Mouse (Mus musculus) hindbrain, embryonic 15.5 days (tissue): Measurements from ENCODE around the gene Cdh12. TPM values are rescaled to one million over a fixed set of nuclear protein-coding genes. Genes with fewer than 3 reads are reported as not detected.
"Not testable (repeated sequence)": the region's sequence is repeated elsewhere in the genome, so short reads cannot be mapped to it uniquely, and the experiment has no call there.

ENCODE experiments used
- ATAC-seq: fragments of 200-750 bp; cut with Nextera tagmentation; 2 replicates; pipeline ENCODE4 v1.8.0; 2017; ENCODE audit warnings: low read depth, moderate number of reproducible peaks, moderate TSS enrichment; ENCODE audit not compliant: low FRiP score
- H3K27ac ChIP-seq: fragments of 300-500 bp; sonication (generic); replicated peaks from 2 replicates; pipeline ENCODE4 v1.5.1; 2015; ENCODE audit warnings: mild to moderate bottlenecking, inconsistent platforms
- H3K27me3 ChIP-seq: fragments of 300-500 bp; sonication (generic); 2 replicates; pipeline ENCODE4 v1.6.1; 2015; ENCODE audit warnings: control low read depth, inconsistent platforms
- H3K36me3 ChIP-seq: fragments of 300-500 bp; sonication (generic); 2 replicates; pipeline ENCODE4 v1.6.1; 2015; ENCODE audit warnings: control low read depth, inconsistent platforms
- H3K4me1 ChIP-seq: fragments of 300-500 bp; sonication (generic); replicated peaks from 2 replicates; pipeline ENCODE4 v1.6.1; 2015; ENCODE audit warnings: control low read depth, inconsistent platforms
- H3K4me2 ChIP-seq: fragments of 300-500 bp; sonication (generic); 2 replicates; pipeline ENCODE4 v1.6.1; 2015; ENCODE audit warnings: moderate library complexity, mild to moderate bottlenecking, inconsistent platforms
- H3K4me3 ChIP-seq: fragments of 300-500 bp; sonication (generic); 2 replicates; pipeline ENCODE4 v1.5.1; 2015; ENCODE audit warnings: mild to moderate bottlenecking, inconsistent platforms
- H3K9ac ChIP-seq: fragments of 300-500 bp; sonication (generic); 2 replicates; pipeline ENCODE4 v1.6.1; 2015; ENCODE audit warnings: inconsistent platforms
- H3K9me3 ChIP-seq: fragments of 300-500 bp; sonication (generic); 2 replicates; pipeline ENCODE4 v1.6.1; 2016; ENCODE audit warnings: control low read depth, inconsistent platforms
- WGBS: fragments of 180-500 bp; shearing (Covaris S2); methylation state at CpG from one replicate; pipeline ENCODE4 v1.1.7; 2015; 5-methylcytosine and 5-hydroxymethylcytosine counted together
- polyA plus RNA-seq: library from polyadenylated mRNA; unstranded; fragments of >200 nt; fragmentation: Nextera tagmentation; extraction: Ambion mirVana; gene quantifications from 2 replicates; pipeline ENCODE4 v1.2.1, GENCODE M21; 2015

The Cdh12 gene
- polyA plus RNA-seq, 1 experiment from 2014 or later = 9.6 TPM

DNA sequence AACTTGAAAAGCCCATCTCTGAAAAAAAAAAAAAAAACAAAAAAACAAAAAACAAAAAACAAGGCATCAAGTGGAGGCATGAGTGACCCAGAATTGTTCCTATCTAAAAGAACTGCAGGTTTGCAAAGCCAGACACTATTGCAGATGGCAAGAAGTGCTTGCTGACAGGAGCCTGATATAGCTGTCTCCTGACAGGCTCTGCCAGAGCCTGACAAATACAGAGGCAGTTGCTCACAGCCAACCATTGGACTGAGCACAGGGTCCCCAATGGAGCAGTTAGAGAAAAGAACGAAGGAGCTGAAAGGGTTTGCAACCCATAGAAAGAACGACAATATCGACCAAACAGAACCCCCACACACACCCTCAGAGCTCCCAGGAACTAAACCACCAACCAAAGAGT, 156.7 kb downstream of the Cdh12 start:
- 63% methylated on average over 3 of the region's 3 CpGs for WGBS
- H3K9me3 ChIP-seq, H3K36me3 ChIP-seq, H3K4me1 ChIP-seq, ATAC-seq, H3K4me3 ChIP-seq, H3K9ac ChIP-seq, H3K27me3 ChIP-seq, H3K4me2 ChIP-seq, H3K27ac ChIP-seq: not testable (repeated sequence)

DNA sequence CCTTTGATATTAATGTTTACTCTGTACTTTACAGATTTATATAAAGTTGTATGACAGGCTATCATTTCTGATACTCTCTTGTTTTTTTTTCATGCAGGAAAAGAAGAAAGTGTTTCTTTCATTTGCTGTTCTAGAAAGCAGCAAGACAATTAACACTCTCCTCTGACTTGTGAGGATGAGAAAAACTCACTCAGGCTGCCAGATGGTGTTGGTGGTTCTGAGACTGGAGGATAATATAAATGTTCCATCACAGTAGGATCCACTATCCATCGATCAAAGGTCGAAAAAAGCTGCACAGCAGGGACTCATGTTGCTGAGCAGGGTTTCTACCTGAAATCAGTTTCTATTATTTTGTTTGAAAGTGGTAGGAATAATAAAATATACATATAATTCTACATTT, 185.5 kb downstream of the Cdh12 start:
- no peaks in the 10 kb centered on the region for H3K36me3 ChIP-seq
- no peaks in the 10 kb centered on the region for H3K27me3 ChIP-seq
- no peak overlapping the region for H3K4me3 ChIP-seq
- 63% methylated on average over 2 of the region's 2 CpGs for WGBS
- H3K27ac ChIP-seq = no peak overlapping the region
- H3K4me1 ChIP-seq = no peaks in the 10 kb centered on the region
- H3K9ac ChIP-seq = no peak overlapping the region
- no peaks in the 10 kb centered on the region for H3K9me3 ChIP-seq
- ATAC-seq = no peak
- no peak overlapping the region for H3K4me2 ChIP-seq

GRCm38 (mm10) chr15:20639155-20639554, 190.1 kb downstream of the Cdh12 start:
- Histone ChIP-seq H3K4me1 (no peaks in the 10 kb centered on the region), H3K27me3 (no peaks in the 10 kb centered on the region), H3K9me3 (no peaks in the 10 kb centered on the region), H3K9ac (no peak overlapping the region), H3K27ac (no peak overlapping the region), H3K36me3 (no peaks in the 10 kb centered on the region), H3K4me3 (no peak overlapping the region), H3K4me2 (no peak overlapping the region)
- ATAC-seq = peak; percentile 51
- 44% methylated on average over 2 of the region's 2 CpGs for WGBS

DNA sequence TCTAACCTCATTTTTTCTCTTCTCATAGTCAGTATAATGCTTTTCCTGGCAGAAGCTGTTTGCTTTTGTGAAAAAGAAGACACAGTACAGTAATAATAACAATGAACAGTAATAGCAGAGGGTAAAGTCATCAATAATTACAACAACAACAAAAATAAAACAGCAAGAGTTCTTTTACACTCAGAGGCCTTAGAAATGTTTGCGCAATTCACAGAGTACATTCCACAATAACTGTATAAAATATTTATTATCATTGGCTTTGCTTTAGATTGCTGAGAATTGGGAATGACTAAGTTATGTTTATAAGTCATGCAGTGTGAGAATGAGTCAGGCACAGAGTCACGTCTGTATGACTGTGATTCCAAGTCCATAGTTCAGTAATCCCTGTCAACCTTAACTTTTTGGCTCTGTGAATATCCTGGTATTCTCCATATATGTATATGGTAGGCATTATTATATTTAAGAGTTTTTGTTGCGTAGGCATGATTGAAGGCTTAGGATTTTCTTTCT, 193.9 kb downstream of the Cdh12 start:
- no peak for ATAC-seq
- WGBS = 85% methylated on average over 3 of the region's 3 CpGs

GRCm38 (mm10) chr15:20660221-20660620, 211.2 kb downstream of the Cdh12 start:
- Histone ChIP-seq H3K4me2 (no peak overlapping the region), H3K27ac (no peak overlapping the region), H3K4me1 (no peaks in the 10 kb centered on the region), H3K9ac (no peak overlapping the region), H3K9me3 (no peaks in the 10 kb centered on the region), H3K27me3 (no peaks in the 10 kb centered on the region), H3K36me3 (no peaks in the 10 kb centered on the region), H3K4me3 (no peak overlapping the region)
- WGBS = 75% methylated on average over 2 of the region's 2 CpGs
- ATAC-seq = no peak

More for the DNA sequence above, 193.9 kb downstream of the Cdh12 start:
- no peaks in the 10 kb centered on the region for H3K4me1 ChIP-seq
- H3K4me2 ChIP-seq = no peak overlapping the region
- no peak overlapping the region for H3K4me3 ChIP-seq
- H3K36me3 ChIP-seq = no peaks in the 10 kb centered on the region
- no peak overlapping the region for H3K27ac ChIP-seq
- no peaks in the 10 kb centered on the region for H3K9me3 ChIP-seq
- no peak overlapping the region for H3K9ac ChIP-seq
- no peaks in the 10 kb centered on the region for H3K27me3 ChIP-seq

DNA sequence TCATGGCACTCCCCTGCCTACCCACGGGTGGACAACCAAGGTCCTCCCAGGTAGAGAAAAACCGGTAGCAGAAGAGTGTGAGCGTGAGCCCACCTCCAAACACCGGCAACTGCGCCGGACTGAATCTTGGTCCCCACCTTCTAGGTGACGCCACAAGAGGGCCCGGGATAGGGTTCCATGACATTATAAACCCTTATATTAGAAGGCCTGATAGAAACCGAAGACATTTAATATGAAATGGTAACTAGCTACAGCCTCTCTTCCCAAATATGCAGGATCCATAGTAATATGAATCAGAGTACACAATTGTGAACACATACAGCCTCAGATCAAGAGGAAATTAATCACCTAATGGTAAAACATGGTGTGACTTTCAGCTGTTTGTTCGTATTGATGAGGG, 217.6 kb downstream of the Cdh12 start, which contains the start of gene Acot10:
Gene Acot10, minus strand, starts transcription at position 101 of the 400 bp plus-strand sequence.
- Histone ChIP-seq H3K4me2 (no peak within 1 kb of the TSS), H3K27ac (no peak within 1 kb of the TSS), H3K4me1 (no peaks in the 10 kb centered on the region), H3K4me3 (no peak within 1 kb of the TSS), H3K36me3 (no peaks in the 10 kb centered on the region), H3K27me3 (no peaks in the 10 kb centered on the region), H3K9me3 (no peaks in the 10 kb centered on the region), H3K9ac (no peak within 1 kb of the TSS)
- WGBS = 92% methylated on average over 10 of the region's 10 CpGs
- ATAC-seq = no peak

- H3K4me1 ChIP-seq = no peaks in the 10 kb centered on the region
- no peaks in the 10 kb centered on the region for H3K9me3 ChIP-seq
- H3K27me3 ChIP-seq = no peaks in the 10 kb centered on the region
- no peak for ATAC-seq
- H3K27ac ChIP-seq = no peak overlapping the region
- H3K4me3 ChIP-seq = no peak overlapping the region
- no peak overlapping the region for H3K4me2 ChIP-seq
- H3K9ac ChIP-seq = no peak overlapping the region
- H3K36me3 ChIP-seq = no peaks in the 10 kb centered on the region
These were observed 218.3 kb downstream of the Cdh12 start for GRCm38 (mm10) chr15:20667350-20667749.

DNA sequence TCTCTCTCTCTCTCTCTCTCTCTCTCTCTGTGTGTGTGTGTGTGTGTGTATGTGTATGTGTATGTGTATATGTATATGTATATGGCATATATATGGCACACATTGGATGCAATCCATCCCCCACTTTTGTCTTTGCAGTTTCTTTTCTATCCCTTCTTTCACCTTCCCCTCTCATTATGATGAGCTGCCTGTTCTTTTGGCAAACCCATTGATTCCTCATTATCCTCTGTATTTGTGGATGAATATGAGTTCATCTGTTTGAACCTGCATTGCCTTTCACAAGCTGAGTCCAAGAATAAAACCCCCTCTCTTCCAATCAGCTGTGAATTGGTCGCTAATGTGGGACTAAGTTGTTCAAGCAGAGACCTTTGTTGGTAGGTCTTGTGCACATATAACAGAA, 218.9 kb downstream of the Cdh12 start:
- H3K27me3 ChIP-seq = no peaks in the 10 kb centered on the region
- 65% methylated on average over 1 of the region's 1 CpGs for WGBS
- H3K27ac ChIP-seq = no peak overlapping the region

DNA sequence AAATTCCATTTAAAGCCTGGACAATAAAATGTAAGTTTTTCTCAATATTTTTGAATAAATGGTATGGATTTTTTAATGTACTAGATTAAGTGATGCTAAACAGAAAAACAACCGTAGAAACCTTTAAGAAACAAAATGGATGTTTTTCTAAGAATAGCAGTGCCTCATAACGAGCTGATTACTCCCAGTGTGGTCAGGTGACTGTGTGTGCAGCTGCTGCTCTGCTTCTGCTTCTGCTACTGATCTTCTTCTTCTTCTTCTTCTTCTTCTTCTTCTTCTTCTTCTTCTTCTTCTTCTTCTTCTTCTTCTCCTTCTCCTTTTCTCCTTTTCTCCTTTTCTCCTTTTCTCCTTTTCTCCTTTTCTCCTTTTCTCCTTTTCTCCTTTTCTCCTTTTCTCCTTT, 220.4 kb downstream of the Cdh12 start:
- not testable (repeated sequence) for H3K9ac ChIP-seq, H3K27me3 ChIP-seq, H3K4me2 ChIP-seq, ATAC-seq, H3K4me3 ChIP-seq, H3K36me3 ChIP-seq, H3K9me3 ChIP-seq, H3K4me1 ChIP-seq, H3K27ac ChIP-seq
- 66% methylated on average over 2 of the region's 2 CpGs for WGBS

More for the DNA sequence above, 218.9 kb downstream of the Cdh12 start:
- ATAC-seq = no peak
- no peaks in the 10 kb centered on the region for H3K9me3 ChIP-seq
- no peak overlapping the region for H3K9ac ChIP-seq
- no peak overlapping the region for H3K4me3 ChIP-seq
- no peaks in the 10 kb centered on the region for H3K36me3 ChIP-seq
- no peak overlapping the region for H3K4me2 ChIP-seq
- no peaks in the 10 kb centered on the region for H3K4me1 ChIP-seq

- no peak for ATAC-seq
- WGBS = 68% methylated on average over 2 of the region's 2 CpGs
These were observed 233.7 kb downstream of the Cdh12 start for GRCm38 (mm10) chr15:20682719-20683118.

GRCm38 (mm10) chr15:20684200-20684599, 235.1 kb downstream of the Cdh12 start:
- H3K4me2 ChIP-seq = no peak overlapping the region
- no peak for ATAC-seq
- no peaks in the 10 kb centered on the region for H3K9me3 ChIP-seq
- no peak overlapping the region for H3K9ac ChIP-seq
- WGBS = 76% methylated on average over 5 of the region's 5 CpGs
- H3K4me1 ChIP-seq = no peaks in the 10 kb centered on the region
- no peak overlapping the region for H3K27ac ChIP-seq
- H3K27me3 ChIP-seq = no peaks in the 10 kb centered on the region
- H3K36me3 ChIP-seq = no peaks in the 10 kb centered on the region
- H3K4me3 ChIP-seq = no peak overlapping the region

More at GRCm38 (mm10) chr15:20682719-20683118, 233.7 kb downstream of the Cdh12 start:
- H3K4me3 ChIP-seq = no peak overlapping the region
- no peaks in the 10 kb centered on the region for H3K4me1 ChIP-seq
- no peaks in the 10 kb centered on the region for H3K27me3 ChIP-seq
- H3K36me3 ChIP-seq = no peaks in the 10 kb centered on the region
- no peak overlapping the region for H3K4me2 ChIP-seq
- H3K27ac ChIP-seq = no peak overlapping the region
- no peaks in the 10 kb centered on the region for H3K9me3 ChIP-seq
- H3K9ac ChIP-seq = no peak overlapping the region

- no peak for ATAC-seq
- no peaks in the 10 kb centered on the region for H3K27me3 ChIP-seq
- H3K27ac ChIP-seq = no peak overlapping the region
- no peak overlapping the region for H3K9ac ChIP-seq
- no peaks in the 10 kb centered on the region for H3K4me1 ChIP-seq
- no peaks in the 10 kb centered on the region for H3K9me3 ChIP-seq
- 75% methylated on average over 5 of the region's 5 CpGs for WGBS
- H3K36me3 ChIP-seq = no peaks in the 10 kb centered on the region
- no peak overlapping the region for H3K4me2 ChIP-seq
- H3K4me3 ChIP-seq = no peak overlapping the region
These were observed 247.2 kb downstream of the Cdh12 start for GRCm38 (mm10) chr15:20696229-20696628.

GRCm38 (mm10) chr15:20711859-20712258, 262.8 kb downstream of the Cdh12 start:
- H3K4me2 ChIP-seq = no peak overlapping the region
- no peaks in the 10 kb centered on the region for H3K4me1 ChIP-seq
- 71% methylated on average over 4 of the region's 4 CpGs for WGBS
- no peaks in the 10 kb centered on the region for H3K36me3 ChIP-seq
- no peak for ATAC-seq
- no peak overlapping the region for H3K27ac ChIP-seq
- H3K4me3 ChIP-seq = no peak overlapping the region
- H3K9ac ChIP-seq = no peak overlapping the region
- H3K9me3 ChIP-seq = no peaks in the 10 kb centered on the region
- no peaks in the 10 kb centered on the region for H3K27me3 ChIP-seq
